Mouse (Mus musculus) intestine, postnatal 0 days (tissue): ENCODE measurements around the gene Insc. TPM values are rescaled to one million over a fixed set of nuclear protein-coding genes. Genes with fewer than 3 reads are reported as not detected.

Experiments used
- ATAC-seq: fragments of 200-750 bp; cut with Nextera tagmentation; 2 replicates; pipeline ENCODE4 v1.8.0; 2017; ENCODE audit warnings: mild to moderate bottlenecking, moderate TSS enrichment, moderate library complexity
- H3K27ac ChIP-seq: fragments of 300-500 bp; sonication (generic); 2 replicates; pipeline ENCODE4 v1.5.1; 2014; ENCODE audit warnings: mild to moderate bottlenecking, low read depth, low read length, moderate library complexity
- H3K27me3 ChIP-seq: fragments of 300-500 bp; sonication (generic); replicated peaks from 2 replicates; pipeline ENCODE4 v1.6.1; 2014; ENCODE audit warnings: low read length, mixed read lengths; ENCODE audit not compliant: control insufficient read depth, insufficient read depth
- H3K36me3 ChIP-seq: fragments of 300-500 bp; sonication (generic); 2 replicates; pipeline ENCODE4 v1.6.1; 2014; ENCODE audit warnings: mild to moderate bottlenecking, moderate library complexity; ENCODE audit not compliant: control insufficient read depth, insufficient read depth
- H3K4me1 ChIP-seq: fragments of 300-500 bp; sonication (generic); replicated peaks from 2 replicates; pipeline ENCODE4 v1.6.1; 2014; ENCODE audit warnings: antibody characterized with exemption, low read length, mixed read lengths; ENCODE audit not compliant: control insufficient read depth, insufficient read depth
- H3K4me2 ChIP-seq: fragments of 300-500 bp; sonication (generic); replicated peaks from 2 replicates; pipeline ENCODE4 v1.6.1; 2014; ENCODE audit warnings: low read depth, mild to moderate bottlenecking, moderate library complexity
- H3K4me3 ChIP-seq: fragments of 300-500 bp; sonication (generic); 2 replicates; pipeline ENCODE4 v1.5.1; 2014; ENCODE audit warnings: low read depth, low read length
- H3K9ac ChIP-seq: fragments of 300-500 bp; sonication (generic); 2 replicates; pipeline ENCODE4 v1.6.1; 2014; ENCODE audit warnings: mild to moderate bottlenecking, low read depth, low read length
- H3K9me3 ChIP-seq: fragments of 300-500 bp; sonication (generic); 2 replicates; pipeline ENCODE4 v1.6.1; 2016; ENCODE audit warnings: mixed run types; ENCODE audit not compliant: control insufficient read depth
- CTCF ChIP-seq: sonication (generic); IDR thresholded peaks from 2 replicates; pipeline ENCODE4 v1.5.1; 2016; ENCODE audit warnings: low read depth, mild to moderate bottlenecking, control low read depth, antibody characterized with exemption, moderate library complexity
- WGBS: fragments of 180-500 bp; shearing (Covaris S2); extraction: QIAGEN DNeasy Blood & Tissue Kit; methylation state at CpG from one replicate; pipeline ENCODE4 v1.1.7; 2014; 5-methylcytosine and 5-hydroxymethylcytosine counted together
- polyA plus RNA-seq: library from polyadenylated mRNA; unstranded; fragments of >200 nt; fragmentation: Nextera tagmentation; extraction: Ambion mirVana; gene quantifications from 2 replicates; pipeline ENCODE4 v1.2.1, GENCODE M21; 2015

Gene Insc
- polyA plus RNA-seq, 1 experiment from 2014 or later = 8.3 TPM

- H3K27ac ChIP-seq = no peak overlapping the region; the same call in 1 of the 2 replicates
- H3K27me3 ChIP-seq = no peaks in the 10 kb centered on the region
- no peaks in the 10 kb centered on the region for H3K36me3 ChIP-seq
- H3K4me1 ChIP-seq = no peaks in the 10 kb centered on the region
- TF ChIP-seq CTCF = no peak
- H3K9ac ChIP-seq = no peak overlapping the region
- no peak overlapping the region for H3K4me3 ChIP-seq
- WGBS = 60% methylated on average over 5 of the region's 5 CpGs
- H3K9me3 ChIP-seq = no peaks in the 10 kb centered on the region
- no peak overlapping the region for H3K4me2 ChIP-seq
- no peak for ATAC-seq
These were observed 63.8 kb downstream of the Insc start for GRCm38 (mm10) chr7:114807343-114807742.

GRCm38 (mm10) chr7:114808341-114808740 lies 64.8 kb downstream of the Insc start:
- no peak overlapping the region for H3K27ac ChIP-seq
- no peaks in the 10 kb centered on the region for H3K4me1 ChIP-seq
- H3K9ac ChIP-seq = no peak overlapping the region
- 77% methylated on average over 3 of the region's 3 CpGs for WGBS
- H3K36me3 ChIP-seq = no peaks in the 10 kb centered on the region
- no peak overlapping the region for H3K4me2 ChIP-seq
- no peaks in the 10 kb centered on the region for H3K9me3 ChIP-seq
- TF ChIP-seq CTCF = no peak
- no peaks in the 10 kb centered on the region for H3K27me3 ChIP-seq
- no peak overlapping the region for H3K4me3 ChIP-seq
- ATAC-seq = no peak

- WGBS = 15% methylated on average over 6 of the region's 6 CpGs
- Histone ChIP-seq H3K27me3 (0 out of 2 replicates have a peak, but pooled peaks cover 2% of the 10 kb centered on the region), H3K9me3 (no peaks in the 10 kb centered on the region), H3K9ac (no peak overlapping the region), H3K27ac (no peak overlapping the region), H3K4me1 (no peaks in the 10 kb centered on the region), H3K36me3 (no peaks in the 10 kb centered on the region), H3K4me3 (no peak overlapping the region), H3K4me2 (no peak overlapping the region)
- peak; percentile 98 for TF ChIP-seq CTCF
- ATAC-seq = peak; percentile 70
These were observed 73.9 kb downstream of the Insc start for GRCm38 (mm10) chr7:114817291-114817806.

- Histone ChIP-seq H3K36me3 (no peaks in the 10 kb centered on the region), H3K4me3 (no peak overlapping the region), H3K9me3 (no peaks in the 10 kb centered on the region), H3K4me1 (no peaks in the 10 kb centered on the region), H3K4me2 (no peak overlapping the region), H3K27me3 (0 out of 2 replicates have a peak, but pooled peaks cover 2% of the 10 kb centered on the region), H3K27ac (no peak overlapping the region), H3K9ac (no peak overlapping the region)
- ATAC-seq = no peak
- WGBS = 39% methylated on average over 5 of the region's 5 CpGs
- TF ChIP-seq CTCF = no peak
These were observed 74.4 kb downstream of the Insc start for GRCm38 (mm10) chr7:114817879-114818278.

- H3K27me3 ChIP-seq = 0 out of 2 replicates have a peak, but pooled peaks cover 2% of the 10 kb centered on the region
- no peak for ATAC-seq
- no peak for TF ChIP-seq CTCF
- no peaks in the 10 kb centered on the region for H3K36me3 ChIP-seq
- no peaks in the 10 kb centered on the region for H3K9me3 ChIP-seq
- H3K4me1 ChIP-seq = no peaks in the 10 kb centered on the region
- H3K4me3 ChIP-seq = no peak overlapping the region
- H3K9ac ChIP-seq = no peak overlapping the region
- no peak overlapping the region for H3K4me2 ChIP-seq
- WGBS = 79% methylated on average over 3 of the region's 3 CpGs
- H3K27ac ChIP-seq = no peak overlapping the region
These were observed 74.9 kb downstream of the Insc start for GRCm38 (mm10) chr7:114818351-114818750.

- Histone ChIP-seq H3K36me3 (no peaks in the 10 kb centered on the region), H3K9me3 (no peaks in the 10 kb centered on the region), H3K9ac (no peak overlapping the region), H3K4me1 (no peaks in the 10 kb centered on the region), H3K27ac (no peak overlapping the region), H3K27me3 (0 out of 2 replicates have a peak, but pooled peaks cover 2% of the 10 kb centered on the region), H3K4me3 (no peak overlapping the region), H3K4me2 (no peak overlapping the region)
- no peak for TF ChIP-seq CTCF
- no peak for ATAC-seq
- 76% methylated on average over 8 of the region's 8 CpGs for WGBS
These were observed 75.3 kb downstream of the Insc start for GRCm38 (mm10) chr7:114818836-114819235.

GRCm38 (mm10) chr7:114822736-114823135 lies 79.2 kb downstream of the Insc start:
- 93% methylated on average over 2 of the region's 2 CpGs for WGBS
- no peak overlapping the region for H3K4me3 ChIP-seq
- TF ChIP-seq CTCF = no peak
- ATAC-seq = no peak
- no peak overlapping the region for H3K9ac ChIP-seq
- H3K27me3 ChIP-seq = no peaks in the 10 kb centered on the region
- no peak overlapping the region for H3K27ac ChIP-seq
- no peaks in the 10 kb centered on the region for H3K9me3 ChIP-seq
- no peak overlapping the region for H3K4me2 ChIP-seq
- no peaks in the 10 kb centered on the region for H3K4me1 ChIP-seq
- no peaks in the 10 kb centered on the region for H3K36me3 ChIP-seq
